Mouse (Mus musculus): Measurements from ENCODE around the gene Ctf2.
"Not testable (repeated sequence)": the region's sequence is repeated elsewhere in the genome, so short reads cannot be mapped to it uniquely, and the experiment has no call there.

Ctf2 gene

GRCm38 (mm10) chr7:127732066-127732465 lies at the start of gene Ctf2:
Gene Ctf2 (minus strand): TSS chr7:127732166.
- not testable (repeated sequence) for DNase-seq (ENCODE audit: low spot score in 2 of 2)

- no peak for DNase-seq (ENCODE audit: low spot score in 2 of 2)
These were observed 46.4 kb upstream of the Ctf2 start for GRCm38 (mm10) chr7:127778350-127778749.

- DNase-seq (ENCODE audit: low spot score in 2 of 2), result peak; percentile 38 to 48
These were observed 45.7 kb upstream of the Ctf2 start for GRCm38 (mm10) chr7:127777474-127778266.

GRCm38 (mm10) chr7:127776878-127777473 lies 45.0 kb upstream of the Ctf2 start:
- DNase-seq (ENCODE audit: low spot score in 2 of 2), result peak; percentile 96 to 97

- peak; percentile 67 to 79 for DNase-seq (ENCODE audit: low spot score in 2 of 2)
These were observed 44.5 kb upstream of the Ctf2 start, which contains the start of gene Setd1a for GRCm38 (mm10) chr7:127776426-127776825. Gene Setd1a (plus strand): TSS chr7:127776670.

GRCm38 (mm10) chr7:127775837-127776236 lies 43.9 kb upstream of the Ctf2 start:
- DNase-seq (ENCODE audit: low spot score in 2 of 2), result not testable (repeated sequence)

- peak; percentile 67 to 77 for DNase-seq (ENCODE audit: low spot score in 2 of 2)
These were observed 41.9 kb upstream of the Ctf2 start for GRCm38 (mm10) chr7:127773664-127774384.

- DNase-seq (ENCODE audit: low spot score in 2 of 2), result no peak
These were observed 40.6 kb upstream of the Ctf2 start for GRCm38 (mm10) chr7:127772557-127772956.

- DNase-seq (ENCODE audit: low spot score in 2 of 2), result no peak
These were observed 40.1 kb upstream of the Ctf2 start for GRCm38 (mm10) chr7:127772080-127772479.

GRCm38 (mm10) chr7:127771262-127771661 lies 39.3 kb upstream of the Ctf2 start:
- no peak for DNase-seq (ENCODE audit: low spot score in 2 of 2)

- no peak for DNase-seq (ENCODE audit: low spot score in 2 of 2)
These were observed 38.3 kb upstream of the Ctf2 start for GRCm38 (mm10) chr7:127770039-127770905.

GRCm38 (mm10) chr7:127769651-127770038 lies 37.7 kb upstream of the Ctf2 start, which contains the start of gene Orai3:
Gene Orai3 (plus strand): TSS chr7:127769815.
- peak; percentile 90 to 91 for DNase-seq (ENCODE audit: low spot score in 2 of 2)

GRCm38 (mm10) chr7:127768997-127769593 lies 37.1 kb upstream of the Ctf2 start:
- peak; percentile 64 to 76 for DNase-seq (ENCODE audit: low spot score in 2 of 2)

- DNase-seq (ENCODE audit: low spot score in 2 of 2), result peak in 1 of 2 experiments; percentile 28
These were observed 36.5 kb upstream of the Ctf2 start for GRCm38 (mm10) chr7:127768346-127768996.

GRCm38 (mm10) chr7:127767671-127768345 lies 35.8 kb upstream of the Ctf2 start:
- DNase-seq (ENCODE audit: low spot score in 2 of 2), result peak in 1 of 2 experiments; percentile 15

- DNase-seq (ENCODE audit: low spot score in 2 of 2), result peak; percentile 60 to 72
These were observed 35.1 kb upstream of the Ctf2 start for GRCm38 (mm10) chr7:127766851-127767609.

GRCm38 (mm10) chr7:127765756-127766155 lies 33.8 kb upstream of the Ctf2 start:
- no peak for DNase-seq (ENCODE audit: low spot score in 2 of 2)

- DNase-seq (ENCODE audit: low spot score in 2 of 2), result no peak
These were observed 31.7 kb upstream of the Ctf2 start for GRCm38 (mm10) chr7:127763642-127764041.

GRCm38 (mm10) chr7:127761026-127761425 lies 29.1 kb upstream of the Ctf2 start:
- DNase-seq (ENCODE audit: low spot score in 2 of 2), result peak; percentile 53 to 61
